Mouse (Mus musculus) retina, postnatal 7 days (tissue): ENCODE results near the gene Kpna4.

ENCODE experiments used
- DNase-seq: peaks from one replicate; pipeline ENCODE4 v3.0.0-alpha.2; 2012; ENCODE audit warnings: low read depth, low spot score

The Kpna4 gene

GRCm38 (mm10) chr3:69126509-69127345, at the start of gene Kpna4:
Kpna4 (minus strand) TSS chr3:69127113.
- DNase-seq: peak; percentile 89

- DNase-seq: no peak
Observed at GRCm38 (mm10) chr3:69175229-69175628, 48.3 kb upstream of the Kpna4 start.

- DNase-seq: no peak
Observed at GRCm38 (mm10) chr3:69171123-69171522, 44.2 kb upstream of the Kpna4 start.

- no peak for DNase-seq
Observed at GRCm38 (mm10) chr3:69169796-69170195, 42.9 kb upstream of the Kpna4 start.

GRCm38 (mm10) chr3:69168724-69169123, 41.8 kb upstream of the Kpna4 start:
- DNase-seq: no peak

- no peak for DNase-seq
Observed at GRCm38 (mm10) chr3:69163057-69163456, 36.1 kb upstream of the Kpna4 start.

GRCm38 (mm10) chr3:69160429-69160828, 33.5 kb upstream of the Kpna4 start:
- no peak for DNase-seq

GRCm38 (mm10) chr3:69159501-69159900, 32.6 kb upstream of the Kpna4 start:
- DNase-seq: no peak

GRCm38 (mm10) chr3:69157886-69158285, 31.0 kb upstream of the Kpna4 start:
- DNase-seq: no peak

- DNase-seq: no peak
Observed at GRCm38 (mm10) chr3:69156484-69156883, 29.6 kb upstream of the Kpna4 start.

GRCm38 (mm10) chr3:69154691-69155090, 27.8 kb upstream of the Kpna4 start:
- DNase-seq: no peak

GRCm38 (mm10) chr3:69150921-69151320, 24.0 kb upstream of the Kpna4 start:
- no peak for DNase-seq

GRCm38 (mm10) chr3:69142372-69142994, 15.6 kb upstream of the Kpna4 start:
- DNase-seq: no peak

GRCm38 (mm10) chr3:69140851-69141250, 13.9 kb upstream of the Kpna4 start:
- no peak for DNase-seq

- DNase-seq: no peak
Observed at GRCm38 (mm10) chr3:69136059-69136458, 9.1 kb upstream of the Kpna4 start.

GRCm38 (mm10) chr3:69130973-69131372, 4.1 kb upstream of the Kpna4 start:
- DNase-seq: no peak

GRCm38 (mm10) chr3:69127693-69128092, 780 bp upstream of the Kpna4 start:
- DNase-seq: no peak

GRCm38 (mm10) chr3:69127346-69127678, 399 bp upstream of the Kpna4 start:
- no peak for DNase-seq

GRCm38 (mm10) chr3:69125891-69126508, 913 bp downstream of the Kpna4 start:
- peak; percentile 27 for DNase-seq

GRCm38 (mm10) chr3:69125461-69125860, 1.5 kb downstream of the Kpna4 start:
- DNase-seq: no peak

- no peak for DNase-seq
Observed at GRCm38 (mm10) chr3:69118827-69119226, 8.1 kb downstream of the Kpna4 start.

GRCm38 (mm10) chr3:69114760-69115159, 12.2 kb downstream of the Kpna4 start:
- no peak for DNase-seq

GRCm38 (mm10) chr3:69113956-69114355, 13.0 kb downstream of the Kpna4 start:
- no peak for DNase-seq
